Comparison of ENCODE assay signal across 11 mouse cellular contexts in the genomic region with DNA sequence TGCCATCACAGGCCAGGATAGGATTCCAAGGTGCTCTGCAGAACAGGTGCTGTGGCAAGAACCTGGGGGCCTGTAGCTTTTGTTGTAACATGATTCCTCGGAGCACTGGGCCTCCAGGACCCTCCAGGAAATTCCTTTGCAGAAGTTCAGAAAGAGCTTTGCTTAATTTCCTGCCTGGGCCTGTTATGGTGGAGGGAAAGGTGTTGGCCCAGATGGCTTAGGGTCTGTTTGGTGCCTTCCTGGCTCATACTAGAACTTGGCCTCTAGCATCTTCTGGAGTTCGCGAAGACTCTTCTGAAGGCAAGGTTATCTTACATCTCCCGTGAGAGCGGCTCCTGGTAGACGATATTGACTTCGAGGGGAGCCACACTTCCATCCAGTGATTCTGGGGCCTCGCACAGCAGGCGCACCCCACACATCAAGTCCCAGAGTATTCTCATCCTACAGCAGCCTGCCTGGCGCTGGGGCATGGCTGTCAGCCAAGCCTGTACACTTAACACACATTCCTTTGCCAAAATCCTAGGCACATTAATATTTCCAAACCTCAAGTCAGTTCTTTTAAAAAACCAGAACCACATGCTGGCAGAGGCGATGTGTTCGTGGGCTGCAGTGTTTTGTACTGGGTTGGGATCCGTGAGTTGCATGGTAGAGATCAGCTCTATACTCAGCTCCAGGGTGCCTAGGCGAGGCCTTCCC. TPM values are rescaled to one million over a fixed set of nuclear protein-coding genes. Genes with fewer than 3 reads are reported as not detected.
A peak's percentile ranks its signal among the peaks of the same experiment; 100 is the strongest.
DNase-seq lines count a peak whose midpoint lies in the region; ATAC-seq and TF ChIP-seq lines count a peak whose summit lies in the region.
"Had no signal": no experiment of that assay in that cellular context is flagged by ENCODE, and none has a peak within 500 bp of the region (broad histone marks: within the 10 kb centered on the region; RNA-seq: fewer than 3 reads in every experiment).

No protein-coding gene starts in this region.

- H3K27ac ChIP-seq in limb, embryonic 12.5 days, result peak overlapping the region; percentile 95
- H3K27ac ChIP-seq: forebrain, embryonic 13.5 days; midbrain, embryonic 15.5 days had no signal

- no peaks in the 10 kb centered on the region for H3K36me3 ChIP-seq in limb, embryonic 12.5 days
- H3K36me3 ChIP-seq: midbrain, embryonic 15.5 days had no signal

- no peaks in the 10 kb centered on the region for H3K27me3 ChIP-seq in limb, embryonic 12.5 days
- H3K27me3 ChIP-seq: forebrain, embryonic 13.5 days; midbrain, embryonic 15.5 days had no signal

- TF ChIP-seq POLR2A in brain, embryonic 14.5 days (IDR thresholded peaks at IDR 0.05; ENCODE audit: borderline replicate concordance, extremely low read depth, insufficient read depth, insufficient read length, poor library complexity, severe bottlenecking), result no peak

- no peaks in the 10 kb centered on the region for H3K9me3 ChIP-seq in limb, embryonic 12.5 days
- H3K9me3 ChIP-seq: forebrain, embryonic 13.5 days; midbrain, embryonic 15.5 days had no signal

- H3K4me2 ChIP-seq in limb, embryonic 12.5 days, result peak overlapping the region; percentile 9; the same call in 1 of the 2 replicates
- H3K4me2 ChIP-seq: forebrain, embryonic 13.5 days; liver, embryonic 11.5 days; midbrain, embryonic 15.5 days had no signal

- peak; percentile 32 to 75 for DNase-seq in layer of hippocampus, adult 18-20 months (ENCODE audit: low spot score in 2 of 2)
- DNase-seq in layer of hippocampus, postnatal 14 days (ENCODE audit: low spot score in 2 of 2), result no peak
- peak; percentile 38 for DNase-seq in brain, embryonic 14.5 days (ENCODE audit: low read depth)
- DNase-seq in forelimb bud, embryonic 11.5 days (ENCODE audit: low read depth, low spot score), result peak; percentile 73
- no peak for DNase-seq in cerebellum, adult 9-11 months

- peak; percentile 70 for ATAC-seq in limb, embryonic 12.5 days (ENCODE audit: insufficient number of reproducible peaks, insufficient read depth, low FRiP score, low TSS enrichment, low read depth)
- ATAC-seq in erythroid progenitor cell, adult 5-6 weeks (replicated peaks; ENCODE audit: low FRiP score, poor library complexity, severe bottlenecking), result no peak
- no peak for ATAC-seq in cerebellum, adult (ENCODE audit: insufficient number of reproducible peaks, low FRiP score, low TSS enrichment)
- ATAC-seq: forebrain, embryonic 13.5 days; midbrain, embryonic 15.5 days had no signal

- TF ChIP-seq CTCF in brain, embryonic 14.5 days (IDR thresholded peaks at IDR 0.05; ENCODE audit: borderline replicate concordance, extremely low read depth, insufficient read depth, insufficient read length), result no peak

- H3K4me3 ChIP-seq in limb, embryonic 12.5 days (replicated peaks), result no peak overlapping the region
- H3K4me3 ChIP-seq: forebrain, embryonic 13.5 days; midbrain, embryonic 15.5 days had no signal

- WGBS in limb, embryonic 12.5 days, result 42% methylated on average over 14 of the region's 14 CpGs

- peaks cover 57% of the 10 kb centered on the region for H3K4me1 ChIP-seq in limb, embryonic 12.5 days (replicated peaks)
- H3K4me1 ChIP-seq: midbrain, embryonic 15.5 days had no signal

- H3K9ac ChIP-seq in limb, embryonic 12.5 days (replicated peaks), result no peak overlapping the region
- H3K9ac ChIP-seq: forebrain, embryonic 13.5 days; midbrain, embryonic 15.5 days had no signal

RNA-seq across cellular contexts. Expression of a gene that starts 54.5 kb away (rescaled TPM):
- total RNA-seq in layer of hippocampus, adult 18-20 months (2021), result 100 to 1,000 TPM; 144 to 150 TPM
- 100 to 1,000 TPM in 1 of 2 experiments, 10 to 100 TPM in 1; 98.6 to 114 TPM for total RNA-seq in layer of hippocampus, postnatal 14 days (2021)
- 30.1 and 35.9 TPM in 2 replicates for polyA plus RNA-seq in brain, embryonic 14.5 days (2012; rRNA removed)
- 342 and 397 TPM in 2 replicates for polyA plus RNA-seq in limb, embryonic 12.5 days (2016; fragmentation: Nextera tagmentation; extraction: Ambion mirVana)
- total RNA-seq in erythroid progenitor cell, adult 5-6 weeks (2015; ENCODE audit: low replicate concordance), result 1.1 and 2.9 TPM in 2 replicates
- total RNA-seq in erythroid progenitor cell, adult 5-6 weeks (2017; ENCODE audit: low replicate concordance), result 1.9 and 2.6 TPM in 2 replicates

Comparison
In these comparisons a context has a peak if more than half of its experiments do, and no peak if none do; other contexts are left out.
1. DNase-seq: peak in layer of hippocampus, adult 18-20 months (2 of 2), brain, embryonic 14.5 days (single experiment) and forelimb bud, embryonic 11.5 days (single experiment); none in layer of hippocampus, postnatal 14 days (0 of 2) and cerebellum, adult 9-11 months (single experiment).
2. RNA of a gene that starts 54.5 kb away (total RNA-seq): 144 to 150 TPM in layer of hippocampus, adult 18-20 months and 98.6 to 114 TPM in layer of hippocampus, postnatal 14 days; 1.1 to 2.9 TPM in erythroid progenitor cell, adult 5-6 weeks; every median in the first group is over 10 times any median in the second.